Mouse (Mus musculus) midbrain, embryonic 12.5 days (tissue): Measurements from ENCODE around the gene Prm1. TPM values are rescaled to one million over a fixed set of nuclear protein-coding genes. Genes with fewer than 3 reads are reported as not detected.

Experiments
- ATAC-seq: fragments of 200-750 bp; cut with Nextera tagmentation; 2 replicates; pipeline ENCODE4 v1.8.0; 2017; ENCODE audit warnings: low read depth, moderate TSS enrichment, moderate library complexity; ENCODE audit not compliant: low FRiP score
- H3K27ac ChIP-seq: fragments of 300-500 bp; sonication (generic); replicated peaks from 2 replicates; pipeline ENCODE4 v1.5.1; 2016; ENCODE audit warnings: mild to moderate bottlenecking
- H3K27me3 ChIP-seq: fragments of 300-500 bp; sonication (generic); 2 replicates; pipeline ENCODE4 v1.6.1; 2016; ENCODE audit warnings: mild to moderate bottlenecking
- H3K36me3 ChIP-seq: fragments of 300-500 bp; sonication (generic); 2 replicates; pipeline ENCODE4 v1.6.1; 2016
- H3K4me1 ChIP-seq: fragments of 300-500 bp; sonication (generic); 2 replicates; pipeline ENCODE4 v1.6.1; 2016
- H3K4me2 ChIP-seq: fragments of 300-500 bp; sonication (generic); replicated peaks from 2 replicates; pipeline ENCODE4 v1.6.1; 2016; ENCODE audit warnings: mild to moderate bottlenecking, moderate library complexity
- H3K4me3 ChIP-seq: fragments of 300-500 bp; sonication (generic); 2 replicates; pipeline ENCODE4 v1.5.1; 2016; ENCODE audit warnings: mild to moderate bottlenecking
- H3K9ac ChIP-seq: fragments of 300-500 bp; sonication (generic); replicated peaks from 2 replicates; pipeline ENCODE4 v1.6.1; 2016; ENCODE audit warnings: mild to moderate bottlenecking, moderate library complexity
- H3K9me3 ChIP-seq: fragments of 300-500 bp; sonication (generic); 2 replicates; pipeline ENCODE4 v1.6.1; 2016; ENCODE audit warnings: mild to moderate bottlenecking
- WGBS: fragments of 180-500 bp; shearing (Covaris S2); methylation state at CpG from one replicate; pipeline ENCODE4 v1.1.7; 2016; 5-methylcytosine and 5-hydroxymethylcytosine counted together
- polyA plus RNA-seq: library from polyadenylated mRNA; unstranded; fragments of >200 nt; fragmentation: Nextera tagmentation; extraction: Ambion mirVana; gene quantifications from 2 replicates; pipeline ENCODE4 v1.2.1, GENCODE M21; 2016

Prm1 gene
- polyA plus RNA-seq, 1 experiment from 2014 or later: not detected

DNA sequence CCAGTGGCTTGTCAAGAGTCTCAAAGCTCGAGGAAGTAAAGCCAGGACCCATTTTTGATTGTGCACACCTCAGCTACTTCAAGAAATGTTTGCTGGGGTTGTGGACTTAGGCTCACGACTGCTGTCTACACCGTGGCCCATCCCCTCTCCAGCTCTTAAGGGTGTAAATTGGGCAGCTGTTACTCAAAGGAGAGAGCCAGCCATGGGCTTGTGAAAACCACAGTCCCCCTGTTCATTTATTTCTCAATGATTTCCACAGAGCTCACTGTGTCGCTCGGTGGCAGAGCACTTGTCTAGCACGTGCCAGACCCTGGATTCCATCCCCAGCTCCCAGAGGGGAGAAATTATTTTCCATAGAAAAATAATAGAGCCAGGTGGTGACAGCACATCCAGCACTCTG is 49.5 kb downstream of the Prm1 start:
- Histone ChIP-seq H3K9me3 (no peaks in the 10 kb centered on the region), H3K9ac (no peak overlapping the region), H3K4me1 (no peaks in the 10 kb centered on the region), H3K27ac (no peak overlapping the region), H3K36me3 (no peaks in the 10 kb centered on the region), H3K27me3 (no peaks in the 10 kb centered on the region), H3K4me2 (no peak overlapping the region), H3K4me3 (no peak overlapping the region)
- 86% methylated on average over 5 of the region's 6 CpGs for WGBS
- no peak for ATAC-seq

- 90% methylated on average over 3 of the region's 3 CpGs for WGBS
- Histone ChIP-seq H3K27ac (no peak overlapping the region), H3K4me2 (no peak overlapping the region), H3K27me3 (no peaks in the 10 kb centered on the region), H3K36me3 (no peaks in the 10 kb centered on the region), H3K4me1 (no peaks in the 10 kb centered on the region), H3K9ac (no peak overlapping the region), H3K9me3 (no peaks in the 10 kb centered on the region), H3K4me3 (no peak overlapping the region)
- no peak for ATAC-seq
Observed at GRCm38 (mm10) chr16:10754521-10755296, 50.9 kb downstream of the Prm1 start.

DNA sequence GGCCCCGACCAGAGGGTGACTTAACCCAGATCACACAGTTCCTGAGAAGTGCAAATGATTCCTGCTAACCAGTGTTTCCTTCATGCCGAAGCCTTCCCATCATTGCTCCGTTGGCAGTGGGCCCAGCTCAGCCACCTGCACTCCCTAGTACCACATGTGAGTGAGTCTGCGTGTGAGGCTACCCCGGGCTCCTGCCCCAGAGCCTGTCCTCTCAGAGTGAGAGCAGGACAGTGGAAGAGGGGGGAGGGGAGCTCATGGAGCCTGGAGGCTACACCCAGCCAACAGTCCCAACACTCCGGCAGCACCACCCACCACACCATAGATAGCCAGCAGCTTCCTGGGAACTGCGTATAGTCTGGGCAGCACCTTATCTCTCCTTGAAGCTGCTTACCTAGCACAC is 55.8 kb downstream of the Prm1 start:
- H3K36me3 ChIP-seq: no peaks in the 10 kb centered on the region
- H3K4me2 ChIP-seq: no peak overlapping the region
- no peak overlapping the region for H3K27ac ChIP-seq
- no peaks in the 10 kb centered on the region for H3K4me1 ChIP-seq
- H3K9me3 ChIP-seq: no peaks in the 10 kb centered on the region
- H3K9ac ChIP-seq: no peak overlapping the region
- H3K27me3 ChIP-seq: no peaks in the 10 kb centered on the region
- H3K4me3 ChIP-seq: no peak overlapping the region
- no peak for ATAC-seq
- 76% methylated on average over 7 of the region's 7 CpGs for WGBS

DNA sequence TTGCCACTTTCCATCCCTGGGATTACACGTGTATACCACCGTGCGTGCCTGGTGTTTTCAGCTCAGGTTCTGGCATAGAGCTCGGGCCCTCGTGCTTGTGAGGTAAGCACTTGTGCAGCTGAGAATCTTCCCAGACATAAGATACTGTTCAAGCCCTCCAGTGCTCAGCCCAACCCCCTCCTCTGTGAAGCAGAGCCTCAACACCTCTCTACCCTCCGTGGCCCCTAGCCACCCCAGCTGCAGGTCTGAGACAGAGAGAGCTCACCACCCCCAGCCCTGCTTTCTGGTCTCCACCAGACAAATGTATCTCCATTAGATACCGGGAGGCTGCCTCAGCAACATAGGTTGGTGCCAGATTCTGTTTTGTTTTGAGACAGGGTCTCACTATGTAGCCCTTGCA is 56.4 kb downstream of the Prm1 start:
- Histone ChIP-seq H3K4me3 (no peak overlapping the region), H3K4me2 (no peak overlapping the region), H3K27me3 (no peaks in the 10 kb centered on the region), H3K27ac (no peak overlapping the region), H3K4me1 (peaks cover under 1% of the 10 kb centered on the region; the same call in 1 of the 2 replicates), H3K9ac (no peak overlapping the region), H3K9me3 (no peaks in the 10 kb centered on the region), H3K36me3 (no peaks in the 10 kb centered on the region)
- 81% methylated on average over 7 of the region's 7 CpGs for WGBS
- no peak for ATAC-seq

Other genes with a start within 250 kb of the Prm1 start
- gene Socs1, start 20.3 kb downstream of the Prm1 start, polyA plus RNA-seq: 2.5 and 3.4 TPM in 2 replicates
- gene Tnp2, start 17.2 kb downstream of the Prm1 start, polyA plus RNA-seq: not detected in 2 replicates
- gene Prm3, start 14.9 kb downstream of the Prm1 start, polyA plus RNA-seq: not detected in 2 replicates
- gene Prm2, start 9.7 kb downstream of the Prm1 start, polyA plus RNA-seq: not detected in 2 replicates
- not detected in 2 replicates for gene Gm11172, start 7.1 kb upstream of the Prm1 start, polyA plus RNA-seq
- gene Rmi2, start 29.2 kb upstream of the Prm1 start, polyA plus RNA-seq: 2.8 and 3.5 TPM in 2 replicates